Mouse (Mus musculus) midbrain, embryonic 16.5 days (tissue): Measurements from ENCODE around the gene Ntn1. TPM values are rescaled to one million over a fixed set of nuclear protein-coding genes. Genes with fewer than 3 reads are reported as not detected.

Experiments
- ATAC-seq: fragments of 200-750 bp; cut with Nextera tagmentation; 2 replicates; pipeline ENCODE4 v1.8.0; 2017; ENCODE audit warnings: moderate TSS enrichment
- H3K27ac ChIP-seq: fragments of 300-500 bp; sonication (generic); 2 replicates; pipeline ENCODE4 v1.5.1; 2014; ENCODE audit warnings: mild to moderate bottlenecking, low read length, mixed read lengths
- H3K27me3 ChIP-seq: fragments of 300-500 bp; sonication (generic); 2 replicates; pipeline ENCODE4 v1.6.1; 2014; ENCODE audit warnings: low read depth, low read length, mixed read lengths; ENCODE audit not compliant: control insufficient read depth, insufficient read depth
- H3K36me3 ChIP-seq: fragments of 300-500 bp; sonication (generic); 2 replicates; pipeline ENCODE4 v1.6.1; 2014; ENCODE audit warnings: mild to moderate bottlenecking, low read length, moderate library complexity, mixed read lengths; ENCODE audit not compliant: control insufficient read depth, insufficient read depth
- H3K4me1 ChIP-seq: fragments of 300-500 bp; sonication (generic); 2 replicates; pipeline ENCODE4 v1.6.1; 2014; ENCODE audit warnings: mild to moderate bottlenecking, low read length, mixed read lengths; ENCODE audit not compliant: control insufficient read depth, insufficient read depth
- H3K4me2 ChIP-seq: fragments of 300-500 bp; sonication (generic); 2 replicates; pipeline ENCODE4 v1.6.1; 2014; ENCODE audit warnings: mild to moderate bottlenecking, low read length, mixed read lengths
- H3K4me3 ChIP-seq: fragments of 300-500 bp; sonication (generic); 2 replicates; pipeline ENCODE4 v1.5.1; 2014; ENCODE audit warnings: low read depth, mild to moderate bottlenecking, low read length, moderate library complexity, mixed read lengths
- H3K9ac ChIP-seq: fragments of 300-500 bp; sonication (generic); 2 replicates; pipeline ENCODE4 v1.6.1; 2014; ENCODE audit warnings: low read depth, low read length, mixed read lengths
- H3K9me3 ChIP-seq: fragments of 300-500 bp; sonication (generic); replicated peaks from 2 replicates; pipeline ENCODE4 v1.6.1; 2014; ENCODE audit warnings: mild to moderate bottlenecking, low read length, mixed read lengths; ENCODE audit not compliant: control insufficient read depth, poor library complexity, severe bottlenecking
- WGBS: fragments of 180-500 bp; shearing (Covaris S2); extraction: QIAGEN DNeasy Blood & Tissue Kit; methylation state at CpG from one replicate; pipeline ENCODE4 v1.1.7; 2014; 5-methylcytosine and 5-hydroxymethylcytosine counted together
- polyA plus RNA-seq: library from polyadenylated mRNA; unstranded; fragments of >200 nt; fragmentation: Nextera tagmentation; extraction: Ambion mirVana; gene quantifications from 2 replicates; pipeline ENCODE4 v1.2.1, GENCODE M21; 2015

The Ntn1 gene
- polyA plus RNA-seq, 1 experiment from 2014 or later = 15.8 TPM

GRCm38 (mm10) chr11:68436376-68436775 is 35.8 kb upstream of the Ntn1 start:
- 88% methylated on average over 5 of the region's 5 CpGs for WGBS
- peaks cover 5% of the 10 kb centered on the region for H3K27me3 ChIP-seq
- no peaks in the 10 kb centered on the region for H3K9me3 ChIP-seq
- no peak for ATAC-seq
- H3K4me3 ChIP-seq = no peak overlapping the region
- no peak overlapping the region for H3K9ac ChIP-seq
- H3K4me1 ChIP-seq = 0 out of 2 replicates have a peak, but pooled peaks cover 2% of the 10 kb centered on the region
- H3K36me3 ChIP-seq = no peaks in the 10 kb centered on the region
- no peak overlapping the region for H3K4me2 ChIP-seq
- no peak overlapping the region for H3K27ac ChIP-seq

GRCm38 (mm10) chr11:68435601-68436000 is 35.0 kb upstream of the Ntn1 start:
- no peak overlapping the region for H3K4me3 ChIP-seq
- no peaks in the 10 kb centered on the region for H3K9me3 ChIP-seq
- H3K4me2 ChIP-seq = no peak overlapping the region
- ATAC-seq = no peak
- 0 out of 2 replicates have a peak, but pooled peaks cover 2% of the 10 kb centered on the region for H3K4me1 ChIP-seq
- no peak overlapping the region for H3K9ac ChIP-seq
- no peak overlapping the region for H3K27ac ChIP-seq
- H3K36me3 ChIP-seq = no peaks in the 10 kb centered on the region
- 97% methylated on average over 4 of the region's 4 CpGs for WGBS
- H3K27me3 ChIP-seq = peaks cover 9% of the 10 kb centered on the region

- H3K9me3 ChIP-seq = no peaks in the 10 kb centered on the region
- no peak overlapping the region for H3K4me3 ChIP-seq
- 79% methylated on average over 2 of the region's 2 CpGs for WGBS
- H3K27me3 ChIP-seq = peaks cover 9% of the 10 kb centered on the region
- H3K9ac ChIP-seq = no peak overlapping the region
- ATAC-seq = no peak
- H3K27ac ChIP-seq = no peak overlapping the region
- H3K36me3 ChIP-seq = no peaks in the 10 kb centered on the region
- H3K4me2 ChIP-seq = no peak overlapping the region
- 0 out of 2 replicates have a peak, but pooled peaks cover 2% of the 10 kb centered on the region for H3K4me1 ChIP-seq
Observed at GRCm38 (mm10) chr11:68434697-68435096, 34.1 kb upstream of the Ntn1 start.

DNA sequence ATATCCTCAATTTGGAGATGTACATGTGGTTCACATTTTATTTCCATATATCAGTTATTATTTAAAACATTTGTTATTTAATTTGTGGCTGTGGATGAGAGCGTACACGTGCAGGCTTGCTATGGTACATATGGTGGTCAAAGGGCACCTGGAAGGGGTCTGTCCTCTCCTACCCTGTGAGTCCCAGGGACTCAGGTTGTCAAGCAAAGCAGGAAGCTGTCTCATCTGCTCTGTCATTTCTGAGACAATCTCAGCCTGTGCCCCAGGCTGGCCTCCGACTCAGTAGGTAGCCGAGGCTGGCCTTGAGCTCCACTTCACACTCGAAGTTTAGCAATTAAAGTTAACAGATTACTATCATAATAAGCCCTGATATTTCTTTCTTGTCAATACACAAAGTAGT is 32.9 kb upstream of the Ntn1 start:
- no peak for ATAC-seq
- no peaks in the 10 kb centered on the region for H3K36me3 ChIP-seq
- WGBS = 86% methylated on average over 5 of the region's 5 CpGs
- no peak overlapping the region for H3K4me2 ChIP-seq
- H3K9ac ChIP-seq = no peak overlapping the region
- no peak overlapping the region for H3K27ac ChIP-seq
- 0 out of 2 replicates have a peak, but pooled peaks cover 2% of the 10 kb centered on the region for H3K4me1 ChIP-seq
- H3K27me3 ChIP-seq = peaks cover 9% of the 10 kb centered on the region
- no peak overlapping the region for H3K4me3 ChIP-seq
- no peaks in the 10 kb centered on the region for H3K9me3 ChIP-seq

DNA sequence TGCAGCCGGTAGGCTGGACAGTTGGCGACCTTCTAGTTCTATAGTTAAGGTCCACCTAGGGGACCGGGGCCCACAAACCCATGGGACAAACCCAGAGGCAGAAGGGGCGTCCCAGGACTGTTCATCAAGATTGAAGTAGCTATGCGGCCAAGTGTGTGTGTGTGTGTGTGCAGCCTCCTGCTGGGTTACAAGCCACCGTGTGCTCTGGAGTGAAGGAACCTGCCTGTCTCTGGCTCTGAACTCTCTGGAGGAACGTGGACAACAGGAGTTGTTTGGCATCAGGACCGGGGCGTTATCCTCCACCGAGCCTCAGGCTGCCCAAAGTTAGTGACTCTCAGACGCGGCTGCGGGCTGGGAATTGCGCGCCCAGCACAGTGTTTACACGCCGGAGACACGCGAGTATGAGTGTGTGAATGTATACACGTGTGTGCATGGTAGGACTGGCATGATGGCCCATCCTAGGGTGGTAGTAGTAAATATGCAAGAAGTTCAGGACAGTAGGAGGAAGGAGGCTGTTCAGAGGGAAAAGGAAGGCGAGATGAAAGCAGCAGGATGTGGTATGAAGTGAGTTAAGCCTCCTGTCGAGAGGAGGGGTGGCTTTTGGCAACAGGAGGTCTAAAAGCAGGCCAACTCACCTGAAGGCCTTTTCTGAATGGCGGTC is 31.9 kb upstream of the Ntn1 start:
- WGBS = 35% methylated on average over 23 of the region's 23 CpGs
- ATAC-seq = peak; percentile 36; the same call in 1 of the 2 replicates
- Histone ChIP-seq H3K27ac (no peak overlapping the region), H3K27me3 (peaks cover 9% of the 10 kb centered on the region), H3K9me3 (no peaks in the 10 kb centered on the region), H3K4me1 (0 out of 2 replicates have a peak, but pooled peaks cover 2% of the 10 kb centered on the region), H3K4me2 (peak overlapping the region; percentile 58), H3K4me3 (peak overlapping the region; percentile 39), H3K36me3 (no peaks in the 10 kb centered on the region), H3K9ac (no peak overlapping the region; the same call in 1 of the 2 replicates)

DNA sequence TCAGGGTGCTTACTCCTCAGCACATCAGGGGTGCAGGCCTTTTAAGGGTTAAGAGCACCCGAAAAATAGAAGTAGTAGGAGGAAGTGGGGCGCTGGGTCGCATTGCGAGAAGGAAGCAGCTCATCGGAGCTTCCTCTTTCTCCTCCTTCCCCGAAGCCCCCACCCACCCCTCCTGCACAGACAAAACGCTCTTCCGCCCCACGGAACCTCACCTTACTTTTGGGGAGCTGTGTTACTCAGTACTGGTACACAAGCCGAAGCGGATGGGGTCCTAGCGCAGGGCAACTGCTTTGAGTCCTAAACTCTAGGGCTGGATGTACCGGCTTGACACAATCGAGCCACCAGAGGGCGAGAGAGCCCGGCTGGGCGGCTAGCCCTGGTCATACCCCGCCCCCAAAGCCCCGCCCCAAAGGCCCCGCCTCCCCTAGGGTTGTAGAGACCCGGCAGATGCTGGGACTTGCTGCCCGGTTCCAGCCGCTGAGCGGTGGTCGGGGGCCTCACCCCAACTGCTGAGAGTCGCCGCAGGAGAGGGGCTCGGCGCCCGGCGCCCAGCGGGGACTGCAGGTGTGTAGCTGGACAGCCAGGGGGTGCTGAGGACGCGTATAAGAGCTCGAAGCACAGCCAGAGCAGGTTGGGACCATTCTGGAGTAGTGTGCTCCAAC is 31.2 kb upstream of the Ntn1 start, which contains the start of gene Pik3r5:
TSS of gene Pik3r5 (plus strand) at position 423 of the 662 bp plus-strand sequence.
- Histone ChIP-seq H3K4me3 (peak within 1 kb of the TSS; percentile 39), H3K4me2 (peak within 1 kb of the TSS; percentile 58), H3K4me1 (0 out of 2 replicates have a peak, but pooled peaks cover 2% of the 10 kb centered on the region), H3K36me3 (no peaks in the 10 kb centered on the region), H3K9me3 (no peaks in the 10 kb centered on the region), H3K9ac (peak within 1 kb of the TSS; percentile 43; the same call in 1 of the 2 replicates), H3K27me3 (peaks cover 9% of the 10 kb centered on the region), H3K27ac (no peak within 1 kb of the TSS)
- ATAC-seq = peak; percentile 79
- WGBS = 9% methylated on average over 35 of the region's 35 CpGs

DNA sequence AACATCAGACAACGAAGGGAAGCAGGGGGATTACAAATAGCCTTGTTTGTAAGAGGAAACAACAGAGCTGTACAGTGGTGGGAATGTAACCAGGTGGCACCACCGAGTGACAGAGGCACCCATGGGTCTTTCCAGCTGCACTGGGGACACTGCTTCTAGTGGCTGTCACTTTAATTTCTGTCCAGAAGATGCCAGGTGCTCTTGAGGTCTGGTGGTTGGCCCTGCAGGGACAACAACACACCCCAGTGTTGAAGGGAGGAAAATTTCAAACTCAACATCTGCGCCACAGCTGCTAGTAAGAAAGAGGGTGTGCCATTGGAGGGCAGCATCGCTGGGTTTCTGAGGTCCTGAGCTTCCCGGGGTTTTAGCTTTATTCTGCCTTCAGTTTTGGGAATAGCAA is 30.0 kb upstream of the Ntn1 start:
- peaks cover 9% of the 10 kb centered on the region for H3K27me3 ChIP-seq
- no peaks in the 10 kb centered on the region for H3K36me3 ChIP-seq
- no peak for ATAC-seq
- H3K4me1 ChIP-seq = 0 out of 2 replicates have a peak, but pooled peaks cover 2% of the 10 kb centered on the region
- no peak overlapping the region for H3K27ac ChIP-seq
- H3K9me3 ChIP-seq = no peaks in the 10 kb centered on the region
- WGBS = 74% methylated on average over 5 of the region's 5 CpGs
- H3K4me2 ChIP-seq = no peak overlapping the region
- no peak overlapping the region for H3K9ac ChIP-seq
- H3K4me3 ChIP-seq = no peak overlapping the region

GRCm38 (mm10) chr11:68427083-68427570 is 26.5 kb upstream of the Ntn1 start:
- Histone ChIP-seq H3K9ac (no peak overlapping the region), H3K27me3 (peaks cover 8% of the 10 kb centered on the region), H3K36me3 (no peaks in the 10 kb centered on the region), H3K27ac (no peak overlapping the region), H3K9me3 (no peaks in the 10 kb centered on the region), H3K4me3 (no peak overlapping the region), H3K4me1 (0 out of 2 replicates have a peak, but pooled peaks cover 2% of the 10 kb centered on the region), H3K4me2 (no peak overlapping the region)
- 75% methylated on average over 5 of the region's 5 CpGs for WGBS
- ATAC-seq = no peak
